Mouse (Mus musculus): Measurements from ENCODE around the gene Syne1.

GRCm38 (mm10) chr10:5159679-5160078 lies 391.6 kb downstream of the Syne1 start:
- TF ChIP-seq POLR2A (IDR thresholded peaks at IDR 0.05; ENCODE audit: borderline replicate concordance, control insufficient read depth, low read depth, low read length) (no peak), CTCF (IDR thresholded peaks at IDR 0.05; ENCODE audit: control insufficient read depth, insufficient read depth, low read length) (no peak)

Measured in bone marrow, adult 2 months (tissue).